Mouse (Mus musculus) retina, postnatal 7 days (tissue): Measurements from ENCODE around the gene Cited4.

ENCODE experiments used
- DNase-seq: peaks from one replicate; pipeline ENCODE4 v3.0.0-alpha.2; 2012; ENCODE audit warnings: low read depth, low spot score

Cited4 gene

GRCm38 (mm10) chr4:120666358-120667024 lies at the start of gene Cited4:
Gene Cited4 (plus strand): TSS chr4:120666572.
- DNase-seq = peak; percentile 73

GRCm38 (mm10) chr4:120627728-120628127 lies 38.6 kb upstream of the Cited4 start:
- DNase-seq = no peak

GRCm38 (mm10) chr4:120630218-120630931 lies 36.0 kb upstream of the Cited4 start:
- DNase-seq = no peak

- DNase-seq = no peak
These were observed 34.5 kb upstream of the Cited4 start for GRCm38 (mm10) chr4:120631828-120632227.

GRCm38 (mm10) chr4:120635351-120635750 lies 31.0 kb upstream of the Cited4 start:
- DNase-seq = no peak

- no peak for DNase-seq
These were observed 24.4 kb upstream of the Cited4 start for GRCm38 (mm10) chr4:120641946-120642345.

- DNase-seq = no peak
These were observed 22.5 kb upstream of the Cited4 start for GRCm38 (mm10) chr4:120643899-120644298.

GRCm38 (mm10) chr4:120649369-120650207 lies 16.8 kb upstream of the Cited4 start:
- DNase-seq = no peak

- DNase-seq = no peak
These were observed 16.2 kb upstream of the Cited4 start for GRCm38 (mm10) chr4:120650208-120650592.

GRCm38 (mm10) chr4:120655898-120656297 lies 10.5 kb upstream of the Cited4 start:
- no peak for DNase-seq

- DNase-seq = no peak
These were observed 5.9 kb upstream of the Cited4 start for GRCm38 (mm10) chr4:120660485-120660884.

GRCm38 (mm10) chr4:120664601-120665000 lies 1.8 kb upstream of the Cited4 start:
- DNase-seq = no peak

- no peak for DNase-seq
These were observed 1.1 kb upstream of the Cited4 start for GRCm38 (mm10) chr4:120665144-120665700.

GRCm38 (mm10) chr4:120665782-120666181 lies 590 bp upstream of the Cited4 start:
- DNase-seq = no peak

- no peak for DNase-seq
These were observed 701 bp downstream of the Cited4 start for GRCm38 (mm10) chr4:120667045-120667501.

GRCm38 (mm10) chr4:120667555-120667954 lies 1.2 kb downstream of the Cited4 start:
- no peak for DNase-seq

- DNase-seq = no peak
These were observed 2.2 kb downstream of the Cited4 start for GRCm38 (mm10) chr4:120668551-120668950.

- DNase-seq = no peak
These were observed 3.2 kb downstream of the Cited4 start for GRCm38 (mm10) chr4:120669585-120669984.

GRCm38 (mm10) chr4:120671046-120671445 lies 4.7 kb downstream of the Cited4 start:
- no peak for DNase-seq

- no peak for DNase-seq
These were observed 7.2 kb downstream of the Cited4 start for GRCm38 (mm10) chr4:120673606-120674005.

GRCm38 (mm10) chr4:120674775-120675451 lies 8.5 kb downstream of the Cited4 start:
- DNase-seq = no peak
